Mouse (Mus musculus) cerebellum, adult 9-10 months (tissue): ENCODE measurements around the gene Rnase11.

ENCODE experiments used
- DNase-seq: peaks from one replicate; pipeline ENCODE4 v3.0.0; 2022

Rnase11 gene

DNA sequence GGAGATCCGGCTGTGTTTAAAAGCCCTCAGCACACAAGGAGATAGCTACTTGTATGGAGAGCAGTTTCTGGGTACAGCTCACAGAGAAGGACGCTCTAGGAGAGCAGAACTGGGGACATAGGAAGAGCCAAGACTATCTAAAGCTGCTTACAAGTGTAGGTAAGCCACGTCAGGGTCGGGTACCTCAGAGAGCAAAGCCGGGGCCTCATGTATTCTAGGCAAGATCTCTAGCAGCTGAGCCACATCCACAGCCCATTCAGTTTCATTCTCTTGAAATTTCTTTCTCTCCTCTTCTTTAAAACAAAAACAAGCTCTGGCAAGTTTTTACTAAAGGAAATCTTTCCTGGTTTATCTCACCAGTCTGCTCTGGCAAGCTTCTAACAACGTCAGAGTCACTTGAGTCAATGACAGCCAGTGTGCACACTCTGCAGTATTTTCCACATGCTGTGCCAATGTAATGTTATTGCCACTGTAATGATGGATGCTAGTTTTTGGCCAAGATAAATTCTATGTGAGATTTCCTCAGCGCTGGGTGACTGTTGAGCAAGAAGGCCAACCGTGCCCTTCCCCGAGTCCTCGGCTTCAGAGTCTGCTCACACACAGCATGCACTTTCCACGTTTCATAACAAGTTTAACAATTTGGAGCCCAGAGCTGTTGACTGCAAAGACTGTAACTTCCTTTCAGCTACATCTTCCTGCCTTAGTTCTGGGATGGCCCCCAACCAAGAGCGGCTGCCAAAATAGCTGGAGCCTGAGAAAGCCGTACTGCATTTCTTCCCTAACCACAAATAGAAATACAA, 41.8 kb downstream of the Rnase11 start:
- DNase-seq = no peak

DNA sequence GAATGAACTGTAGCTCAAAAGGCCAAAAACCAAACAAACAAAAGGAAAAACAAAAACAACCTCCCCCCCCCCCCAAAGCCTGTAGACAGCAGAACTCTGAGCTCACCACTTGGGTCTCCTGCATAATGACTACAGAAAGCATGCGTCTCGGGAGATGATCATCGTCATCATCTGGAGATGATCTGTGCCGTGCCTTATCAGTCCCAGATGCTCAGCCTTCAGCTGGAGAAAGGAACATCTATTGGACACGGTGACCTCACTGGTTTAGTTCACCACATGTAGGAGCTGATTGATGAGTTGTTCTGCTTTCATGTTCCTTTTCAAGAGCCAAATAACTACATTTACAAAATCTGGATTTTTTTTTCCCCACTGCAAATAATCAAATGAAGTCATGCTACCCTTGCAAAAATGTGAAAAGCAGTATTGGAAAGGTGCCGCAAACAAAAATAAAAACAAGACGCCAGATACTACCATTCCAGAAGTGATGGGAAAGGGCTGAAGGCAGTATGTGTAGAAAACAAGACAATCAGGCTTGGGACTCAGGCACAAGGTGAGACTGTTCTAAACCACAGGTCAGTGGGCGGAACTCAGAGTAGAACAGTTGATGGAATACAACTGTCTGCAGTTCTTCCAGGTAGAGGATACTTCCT, 42.7 kb downstream of the Rnase11 start, which contains the start of gene Rnase10:
Gene Rnase10, plus strand, starts transcription at position 600 of the 650 bp plus-strand sequence.
- no peak for DNase-seq
